Mouse (Mus musculus) C3H10T1/2 (cell line): ENCODE measurements around the gene Tlr12. TPM values are rescaled to one million over a fixed set of nuclear protein-coding genes. Genes with fewer than 3 reads are reported as not detected.

Source experiments
- polyA plus RNA-seq, 2 experiments: library from polyadenylated mRNA; unstranded; fragments of >200 nt; fragmentation: generic; extraction: Trizol; gene quantifications; one replicate each; pipeline ENCODE4 v1.2.1; 2012; ENCODE audit warnings: missing spikeins in 2 of 2

Tlr12 gene
- polyA plus RNA-seq, result not detected

GRCm38 (mm10) chr4:128618246-128618911 lies at the start of gene Tlr12:
TSS of gene Tlr12 (minus strand) at chr4:128618619.

GRCm38 (mm10) chr4:128654505-128655381 lies 36.3 kb upstream of the Tlr12 start, which contains the start of gene Phc2:
TSS of gene Phc2 (plus strand) at chr4:128654702.

DNA sequence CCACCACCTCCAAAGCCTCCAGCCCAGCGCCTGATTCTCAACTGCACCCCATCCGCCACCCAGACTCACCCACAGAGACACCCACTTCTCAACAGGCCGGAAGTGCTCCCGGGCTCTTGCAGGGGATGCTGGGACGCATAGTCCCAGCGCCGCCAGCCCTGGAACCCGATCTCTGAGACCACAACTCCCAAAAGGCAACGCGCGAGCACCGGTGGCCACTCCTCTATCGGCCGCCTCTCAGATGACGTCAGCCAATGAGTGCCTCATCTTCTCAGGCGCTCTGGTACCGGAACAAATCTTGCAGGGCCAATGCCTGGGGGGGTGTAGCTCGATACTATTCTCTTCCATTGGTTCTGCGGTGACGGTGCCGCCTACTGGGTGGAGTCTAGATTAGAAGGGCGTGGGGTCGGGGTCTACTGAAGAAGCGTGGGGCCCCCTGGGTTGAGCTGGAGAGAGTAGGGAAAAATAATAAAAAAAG lies 8.5 kb downstream of the Tlr12 start, which contains the start of gene Zscan20:
Zscan20 (minus strand) TSS at position 174 of the 478 bp plus-strand sequence.

Other genes starting within 250 kb of the Tlr12 start
- 1 to 10 TPM in 1 of 2 experiments, under 1 TPM in 1; 0.76 to 3.2 TPM for gene Zscan20, start 8.5 kb downstream of the Tlr12 start, polyA plus RNA-seq
- 10 to 100 TPM; 67.1 to 84.2 TPM for gene Phc2, start 36.1 kb upstream of the Tlr12 start, polyA plus RNA-seq
- gene A3galt2, start 136.7 kb upstream of the Tlr12 start, polyA plus RNA-seq, result under 1 TPM; 0.01 to 0.28 TPM
- 10 to 100 TPM; 10.3 to 34.9 TPM for gene Zfp362, start 187.4 kb upstream of the Tlr12 start, polyA plus RNA-seq